Mouse (Mus musculus) heart, embryonic 14.5 days (tissue): ENCODE results near the gene Agbl3. TPM values are rescaled to one million over a fixed set of nuclear protein-coding genes. Genes with fewer than 3 reads are reported as not detected.

ENCODE experiments used
- ATAC-seq: fragments of 200-750 bp; cut with Nextera tagmentation; 2 replicates; pipeline ENCODE4 v1.8.0; 2017; ENCODE audit warnings: low read depth, moderate TSS enrichment; ENCODE audit not compliant: insufficient number of reproducible peaks, insufficient read depth, low FRiP score
- H3K27ac ChIP-seq, 2 experiments: fragments of 200-500 bp in 1 of 2; fragments of 300-500 bp in 1 of 2; sonication (generic) in 1 of 2; replicated peaks in 1 of 2; 2 replicates each; pipeline ENCODE4 v1.5.1; 2012 to 2014; ENCODE audit warnings: low read depth in 2 of 2, low read length in 2 of 2, control low read depth in 1 of 2, mild to moderate bottlenecking in 1 of 2, mixed read lengths in 1 of 2; ENCODE audit not compliant: control insufficient read depth in 1 of 2, insufficient read depth in 1 of 2
- H3K27me3 ChIP-seq: fragments of 300-500 bp; sonication (generic); 2 replicates; pipeline ENCODE4 v1.6.1; 2014; ENCODE audit warnings: mild to moderate bottlenecking, low read length, control low read depth; ENCODE audit not compliant: control insufficient read depth, insufficient read depth
- H3K36me3 ChIP-seq: fragments of 300-500 bp; sonication (generic); 2 replicates; pipeline ENCODE4 v1.6.1; 2014; ENCODE audit warnings: mild to moderate bottlenecking, control low read depth, low read length, mixed read lengths; ENCODE audit not compliant: control insufficient read depth, insufficient read depth
- H3K4me1 ChIP-seq, 2 experiments: fragments of 200-500 bp in 1 of 2; fragments of 300-500 bp in 1 of 2; sonication (generic) in 1 of 2; 2 replicates each; pipeline ENCODE4 v1.6.1; 2012 to 2014; ENCODE audit warnings: low read length in 2 of 2, control low read depth in 1 of 2, mixed read lengths in 1 of 2; ENCODE audit not compliant: control insufficient read depth in 2 of 2, insufficient read depth in 2 of 2
- H3K4me2 ChIP-seq: fragments of 300-500 bp; sonication (generic); 2 replicates; pipeline ENCODE4 v1.6.1; 2014; ENCODE audit warnings: mild to moderate bottlenecking, low read length
- H3K4me3 ChIP-seq, 2 experiments: fragments of 200-500 bp in 1 of 2; fragments of 300-500 bp in 1 of 2; sonication (generic) in 1 of 2; 2 replicates each; pipeline ENCODE4 v1.5.1; 2012 to 2014; ENCODE audit warnings: low read length in 2 of 2, mild to moderate bottlenecking in 2 of 2, control low read depth in 1 of 2, low read depth in 1 of 2, moderate library complexity in 1 of 2; ENCODE audit not compliant: control insufficient read depth in 1 of 2, insufficient read depth in 1 of 2
- H3K9ac ChIP-seq: fragments of 300-500 bp; sonication (generic); 2 replicates; pipeline ENCODE4 v1.6.1; 2014; ENCODE audit warnings: mild to moderate bottlenecking, low read length
- H3K9me3 ChIP-seq: fragments of 300-500 bp; sonication (generic); 2 replicates; pipeline ENCODE4 v1.6.1; 2016; ENCODE audit warnings: low read length, control low read depth; ENCODE audit not compliant: control insufficient read depth
- WGBS: fragments of 180-500 bp; shearing (Covaris S2); extraction: QIAGEN DNeasy Blood & Tissue Kit; methylation state at CpG from one replicate; pipeline ENCODE4 v1.1.7; 2014; 5-methylcytosine and 5-hydroxymethylcytosine counted together
- polyA plus RNA-seq: library from polyadenylated mRNA; unstranded; fragments of >200 nt; fragmentation: Nextera tagmentation; extraction: Ambion mirVana; gene quantifications from 2 replicates; pipeline ENCODE4 v1.2.1, GENCODE M21; 2014

Agbl3 gene
- polyA plus RNA-seq, 1 experiment from 2014 or later, result 6.6 TPM

- Histone ChIP-seq H3K27me3 (no peaks in the 10 kb centered on the region), H3K9ac (no peak overlapping the region), H3K4me3 (no peak overlapping the region), H3K36me3 (peaks cover 50% of the 10 kb centered on the region), H3K4me2 (no peak overlapping the region), H3K4me1 (peaks cover 32 to 47% of the 10 kb centered on the region in 2 experiments), H3K27ac (no peak overlapping the region), H3K9me3 (no peaks in the 10 kb centered on the region)
- WGBS, result 65% methylated on average over 2 of the region's 2 CpGs
- ATAC-seq, result no peak
Measured at GRCm38 (mm10) chr6:34907121-34907614, 126.9 kb downstream of the Agbl3 start.

GRCm38 (mm10) chr6:34907696-34908260, 127.5 kb downstream of the Agbl3 start:
- Histone ChIP-seq H3K36me3 (peaks cover 50% of the 10 kb centered on the region), H3K9me3 (no peaks in the 10 kb centered on the region), H3K9ac (no peak overlapping the region), H3K4me2 (no peak overlapping the region), H3K27ac (no peak overlapping the region), H3K4me3 (no peak overlapping the region), H3K27me3 (no peaks in the 10 kb centered on the region), H3K4me1 (peaks cover 26 to 41% of the 10 kb centered on the region in 2 experiments)
- WGBS, result 77% methylated on average over 18 of the region's 18 CpGs
- no peak for ATAC-seq

Other genes with a start within 250 kb of the Agbl3 start
- 122 and 123 TPM in 2 replicates for gene Cald1, start 181.9 kb upstream of the Agbl3 start, polyA plus RNA-seq
- gene Tmem140, start 82.7 kb downstream of the Agbl3 start, polyA plus RNA-seq, result 0.92 and 1.3 TPM in 2 replicates
- gene Cyren, start 97.6 kb downstream of the Agbl3 start, polyA plus RNA-seq, result 5.8 and 6.3 TPM in 2 replicates
- gene Wdr91, start 130.4 kb downstream of the Agbl3 start, polyA plus RNA-seq, result 9.7 and 10.4 TPM in 2 replicates
- gene Stra8, start 139.7 kb downstream of the Agbl3 start, polyA plus RNA-seq, result not detected in 2 replicates
- gene Slc23a4, start 208.0 kb downstream of the Agbl3 start, polyA plus RNA-seq, result 0.28 and 0.34 TPM in 2 replicates